Mouse (Mus musculus): Measurements from ENCODE around the gene Cyp2r1.

GRCm38 (mm10) chr7:114581200-114581599 lies 18.4 kb upstream of the Cyp2r1 start:
- no peak for TF ChIP-seq CTCF (IDR thresholded peaks at IDR 0.05)
- TF ChIP-seq EP300 (IDR thresholded peaks at IDR 0.05), result no peak

Measured in lung, postnatal 0 days (tissue).